Mouse (Mus musculus) frontal cortex, postnatal 14 days (tissue): ENCODE measurements at regions not wholly inside any gene's neighbourhood (a gene's known extent, or its start where the extent isn't known, plus 50 kb on each side); places are given as distances from the start of the nearest gene placed in this dataset.
"Not testable (repeated sequence)": the region's sequence is repeated elsewhere in the genome, so short reads cannot be mapped to it uniquely, and the experiment has no call there.

Experiments used
- DNase-seq, 2 experiments: peaks; one replicate each; pipeline ENCODE4 v3.0.0; 2022; ENCODE audit warnings: low spot score in 2 of 2

DNA sequence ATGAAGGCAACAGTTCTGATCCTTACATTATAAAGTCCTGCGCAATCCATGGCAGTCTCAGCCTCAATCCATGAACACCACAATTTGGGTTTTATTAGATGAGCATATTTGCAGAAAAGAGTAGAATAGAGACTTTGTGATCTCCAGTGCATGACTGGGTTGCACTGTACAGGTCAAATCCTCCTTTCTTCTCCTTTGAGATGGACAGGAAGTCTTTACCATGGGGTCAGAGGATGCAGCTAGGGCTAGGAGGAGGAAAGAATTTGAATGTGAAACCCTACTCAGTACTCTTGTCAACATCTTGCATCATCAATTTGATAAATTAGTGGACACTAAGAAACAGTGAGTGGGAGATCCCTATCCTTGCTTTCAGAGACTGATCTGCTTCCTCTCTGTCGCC lies 965.3 kb upstream of the Robo1 start:
- no peak for DNase-seq

DNA sequence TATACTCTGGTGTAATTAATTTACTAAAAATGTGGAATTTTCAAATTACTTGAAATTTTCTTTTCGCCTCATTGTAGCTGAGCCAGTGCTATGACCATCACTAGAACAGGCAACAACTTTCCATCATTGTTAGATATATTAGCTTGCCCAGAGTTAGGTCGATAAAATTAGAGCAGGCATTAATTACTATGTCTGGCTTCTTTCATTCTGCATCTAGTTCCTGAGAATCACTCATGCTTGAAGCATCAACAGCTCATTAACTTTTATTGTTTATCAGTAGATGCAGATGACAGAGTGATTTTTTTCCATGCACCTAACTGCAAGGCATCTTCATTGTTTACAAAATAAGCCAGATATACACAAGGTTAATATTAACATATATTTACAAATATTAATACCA lies 963.5 kb upstream of the Robo1 start:
- no peak for DNase-seq

DNA sequence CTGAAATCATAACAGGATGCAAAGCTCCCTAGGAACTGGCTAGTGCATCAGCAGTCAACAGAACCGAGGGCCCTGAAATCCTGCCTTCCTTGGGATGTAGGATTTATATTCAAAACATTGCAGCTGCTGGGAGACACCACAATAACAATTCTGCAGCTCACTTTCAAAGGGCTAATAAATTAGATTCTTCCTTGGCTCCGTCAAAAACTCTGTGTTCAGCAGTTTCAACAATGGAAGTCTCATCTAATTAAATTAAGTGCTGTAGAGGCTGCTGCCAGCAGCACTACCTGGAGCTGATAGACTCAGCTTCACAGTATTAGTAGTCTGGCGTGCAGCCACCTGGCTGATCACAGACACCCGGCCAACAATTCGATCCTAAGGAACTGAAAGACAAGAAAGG lies 916.2 kb upstream of the Robo1 start:
- peak in 1 of 2 experiments; percentile 4 for DNase-seq

DNA sequence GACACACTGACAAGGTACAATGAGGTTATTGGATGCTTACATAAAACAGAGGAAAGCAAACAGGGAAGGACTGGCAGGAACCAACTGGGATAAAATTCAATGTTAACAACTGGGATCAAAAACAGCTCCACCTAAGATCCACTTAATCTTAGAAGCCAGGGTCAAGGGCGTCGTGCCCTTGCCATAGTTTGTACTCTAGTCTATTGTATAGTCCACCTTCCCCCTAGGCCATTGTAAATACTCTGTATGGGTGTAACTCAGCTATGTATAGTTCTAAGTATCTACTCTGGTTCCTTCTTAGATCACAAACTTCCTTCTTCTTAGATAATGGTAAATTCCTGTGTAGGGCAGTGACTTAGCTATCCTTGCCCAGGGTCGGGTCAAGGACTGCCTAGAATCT lies 873.3 kb upstream of the Robo1 start:
- not testable (repeated sequence) for DNase-seq
